Mouse (Mus musculus): ENCODE data around the gene Wfdc3.

GRCm38 (mm10) chr2:164785481-164786387 is 40.0 kb upstream of the Wfdc3 start, which contains the start of gene Snx21:
- TF ChIP-seq REST (IDR thresholded peaks at IDR 0.05; ENCODE audit: insufficient read depth, insufficient read length) (no peak), E2F4 (IDR thresholded peaks at IDR 0.05; ENCODE audit: insufficient read depth) (no peak), POLR2AphosphoS2 (IDR thresholded peaks at IDR 0.05; ENCODE audit: insufficient read length, low read depth) (peak; percentile 81), POLR2A (IDR thresholded peaks at IDR 0.05; ENCODE audit: insufficient read length, low read depth) (peak; percentile 84)
